Mouse (Mus musculus) liver, postnatal 0 days (tissue): Measurements from ENCODE around the gene Olfm3.

ENCODE experiments used
- CTCF ChIP-seq: sonication (generic); IDR thresholded peaks from 2 replicates; pipeline ENCODE4 v1.5.1; 2016; ENCODE audit warnings: antibody characterized with exemption, low read depth
- EP300 ChIP-seq: IDR thresholded peaks from 2 replicates; pipeline ENCODE4 v1.6.1; 2016; ENCODE audit warnings: antibody characterized with exemption, low read depth, mild to moderate bottlenecking

GRCm38 (mm10) chr3:114954904-114955303, 51.0 kb downstream of the Olfm3 start:
- TF ChIP-seq CTCF, result no peak
- TF ChIP-seq EP300, result no peak
